Mouse (Mus musculus) forebrain, embryonic 11.5 days (tissue): ENCODE data around the gene Cpz. TPM values are rescaled to one million over a fixed set of nuclear protein-coding genes. Genes with fewer than 3 reads are reported as not detected.
A peak's percentile ranks its signal among the peaks of the same experiment; 100 is the strongest.

Experiments used
- ATAC-seq: fragments of 200-750 bp; cut with Nextera tagmentation; replicated peaks from 2 replicates; pipeline ENCODE4 v1.8.0; 2017; ENCODE audit warnings: moderate TSS enrichment; ENCODE audit not compliant: low FRiP score
- DNase-seq: peaks from one replicate; pipeline ENCODE4 v3.0.0-alpha.2; 2017; ENCODE audit warnings: low spot score
- H3K27ac ChIP-seq: fragments of 300-500 bp; sonication (generic); 2 replicates; pipeline ENCODE4 v1.5.1; 2014; ENCODE audit warnings: low read depth, low read length
- H3K27me3 ChIP-seq: fragments of 300-500 bp; sonication (generic); 2 replicates; pipeline ENCODE4 v1.6.1; 2014; ENCODE audit warnings: mild to moderate bottlenecking, low read length, mixed read lengths; ENCODE audit not compliant: control insufficient read depth, insufficient read depth
- H3K36me3 ChIP-seq: fragments of 300-500 bp; sonication (generic); 2 replicates; pipeline ENCODE4 v1.6.1; 2014; ENCODE audit warnings: mild to moderate bottlenecking, low read length, moderate library complexity, mixed read lengths; ENCODE audit not compliant: control insufficient read depth, insufficient read depth
- H3K4me1 ChIP-seq: fragments of 300-500 bp; sonication (generic); replicated peaks from 2 replicates; pipeline ENCODE4 v1.6.1; 2014; ENCODE audit warnings: low read length, mixed read lengths; ENCODE audit not compliant: control insufficient read depth, insufficient read depth
- H3K4me2 ChIP-seq: fragments of 300-500 bp; sonication (generic); 2 replicates; pipeline ENCODE4 v1.6.1; 2014; ENCODE audit warnings: low read depth, mild to moderate bottlenecking, low read length, moderate library complexity, mixed read lengths; ENCODE audit not compliant: severe bottlenecking
- H3K4me3 ChIP-seq: fragments of 300-500 bp; sonication (generic); 2 replicates; pipeline ENCODE4 v1.5.1; 2014; ENCODE audit warnings: low read depth, low read length
- H3K9ac ChIP-seq: fragments of 300-500 bp; sonication (generic); 2 replicates; pipeline ENCODE4 v1.6.1; 2014; ENCODE audit warnings: low read length
- H3K9me3 ChIP-seq: fragments of 300-500 bp; sonication (generic); 2 replicates; pipeline ENCODE4 v1.6.1; 2016; ENCODE audit warnings: low read length, mixed read lengths; ENCODE audit not compliant: control insufficient read depth
- WGBS: fragments of 180-500 bp; shearing (Covaris S2); extraction: QIAGEN DNeasy Blood & Tissue Kit; methylation state at CpG from one replicate; pipeline ENCODE4 v1.1.7; 2014; 5-methylcytosine and 5-hydroxymethylcytosine counted together
- polyA plus RNA-seq: library from polyadenylated mRNA; unstranded; fragments of >200 nt; fragmentation: Nextera tagmentation; extraction: Ambion mirVana; gene quantifications from 2 replicates; pipeline ENCODE4 v1.2.1, GENCODE M21; 2014

Gene Cpz
- 4.3 and 4.7 TPM in 2 replicates for polyA plus RNA-seq

DNA sequence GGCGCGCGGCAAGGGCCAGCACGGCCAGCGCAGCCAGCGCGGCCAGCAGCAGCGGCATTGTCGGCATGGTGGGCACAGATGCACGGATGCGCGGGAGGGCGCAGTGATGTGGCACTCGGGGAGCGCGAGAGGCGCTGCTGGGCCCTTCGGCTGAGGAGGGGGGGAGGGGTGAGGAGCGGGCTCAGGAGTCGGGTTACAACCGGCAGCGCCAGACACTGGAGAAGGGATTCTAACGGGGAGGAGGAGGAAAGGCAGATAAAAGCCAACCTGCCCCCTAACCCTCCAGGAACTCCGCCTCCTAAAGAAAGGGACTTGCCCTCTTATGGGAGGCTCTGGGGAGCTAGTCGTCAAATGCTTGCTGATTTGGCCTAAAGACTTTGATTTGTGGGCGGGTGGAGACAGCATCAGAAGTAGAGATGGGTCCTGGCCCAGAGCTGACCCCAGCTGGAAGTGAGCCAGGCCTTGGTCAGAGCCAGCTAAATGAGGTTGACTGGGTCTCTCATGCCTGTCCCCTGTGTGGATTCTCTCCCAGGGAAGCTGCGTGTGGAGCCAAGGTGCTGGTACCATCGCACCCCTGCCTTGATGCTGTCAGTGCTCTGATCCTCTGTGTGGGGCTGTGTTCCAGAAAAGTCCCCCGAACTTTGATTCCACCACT lies at the start of gene Cpz:
Cpz (minus strand) TSS at position 230 of the 655 bp plus-strand sequence.
- no peaks in the 10 kb centered on the region for H3K9me3 ChIP-seq
- peaks cover 7% of the 10 kb centered on the region for H3K27me3 ChIP-seq
- WGBS, result 2% methylated on average over 28 of the region's 29 CpGs
- peaks cover 12% of the 10 kb centered on the region; the same call in 1 of the 2 replicates for H3K4me1 ChIP-seq
- H3K4me3 ChIP-seq, result peak within 1 kb of the TSS; percentile 16
- peak; percentile 94 for DNase-seq
- no peaks in the 10 kb centered on the region for H3K36me3 ChIP-seq
- ATAC-seq, result peak; percentile 83
- no peak within 1 kb of the TSS for H3K27ac ChIP-seq
- peak within 1 kb of the TSS; percentile 44 for H3K9ac ChIP-seq
- H3K4me2 ChIP-seq, result peak within 1 kb of the TSS; percentile 49

- Histone ChIP-seq H3K36me3 (no peaks in the 10 kb centered on the region; the same call in 1 of the 2 replicates), H3K9ac (peak within 1 kb of the TSS; percentile 63), H3K9me3 (no peaks in the 10 kb centered on the region), H3K27ac (peak within 1 kb of the TSS; percentile 75), H3K4me3 (peak within 1 kb of the TSS; percentile 64), H3K27me3 (no peaks in the 10 kb centered on the region), H3K4me2 (peak within 1 kb of the TSS; percentile 87), H3K4me1 (peaks cover 6% of the 10 kb centered on the region; the same call in 1 of the 2 replicates)
- DNase-seq (peak; percentile 94), ATAC-seq (peak; percentile 95)
- WGBS, result 4% methylated on average over 56 of the region's 56 CpGs
Measured at GRCm38 (mm10) chr5:35574653-35575599, 49.4 kb upstream of the Cpz start, which contains the start of gene Trmt44. Gene Trmt44 (minus strand): TSS chr5:35575070.

GRCm38 (mm10) chr5:35571546-35571945 lies 46.0 kb upstream of the Cpz start:
- 91% methylated on average over 6 of the region's 6 CpGs for WGBS
- no peaks in the 10 kb centered on the region; the same call in 1 of the 2 replicates for H3K36me3 ChIP-seq

DNA sequence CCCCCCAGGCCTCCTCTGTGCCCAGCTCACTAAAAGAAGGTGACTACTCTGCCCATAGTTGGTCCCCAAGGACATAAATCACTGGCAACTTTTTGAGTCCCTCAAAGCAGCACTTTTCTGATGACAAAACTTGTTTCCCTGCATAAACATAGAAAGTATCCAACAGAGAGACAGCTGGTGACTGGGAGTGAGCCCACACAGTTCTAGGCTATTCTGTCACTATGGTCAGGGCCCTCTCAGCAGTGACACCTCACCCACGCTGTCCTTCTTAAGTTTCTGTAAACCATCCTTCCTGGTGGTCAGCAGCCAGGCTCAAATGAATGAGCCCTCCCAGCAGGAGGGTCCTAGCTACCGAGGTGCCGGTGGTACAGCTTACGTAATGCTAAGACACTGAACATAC lies 41.1 kb upstream of the Cpz start:
- no peaks in the 10 kb centered on the region for H3K9me3 ChIP-seq
- H3K27me3 ChIP-seq, result no peaks in the 10 kb centered on the region
- H3K4me1 ChIP-seq, result no peaks in the 10 kb centered on the region
- DNase-seq, result no peak
- no peak overlapping the region for H3K4me3 ChIP-seq
- no peak for ATAC-seq
- WGBS, result 87% methylated on average over 4 of the region's 4 CpGs
- no peak overlapping the region for H3K9ac ChIP-seq
- no peak overlapping the region for H3K27ac ChIP-seq
- no peak overlapping the region for H3K4me2 ChIP-seq
- peaks cover 7% of the 10 kb centered on the region for H3K36me3 ChIP-seq

More at GRCm38 (mm10) chr5:35571546-35571945, 46.0 kb upstream of the Cpz start:
- H3K9ac ChIP-seq, result no peak overlapping the region
- ATAC-seq (no peak), DNase-seq (no peak)
- H3K4me2 ChIP-seq, result no peak overlapping the region
- H3K4me1 ChIP-seq, result peaks cover 6% of the 10 kb centered on the region; the same call in 1 of the 2 replicates
- H3K9me3 ChIP-seq, result no peaks in the 10 kb centered on the region
- H3K27me3 ChIP-seq, result no peaks in the 10 kb centered on the region
- no peak overlapping the region for H3K4me3 ChIP-seq
- H3K27ac ChIP-seq, result no peak overlapping the region

DNA sequence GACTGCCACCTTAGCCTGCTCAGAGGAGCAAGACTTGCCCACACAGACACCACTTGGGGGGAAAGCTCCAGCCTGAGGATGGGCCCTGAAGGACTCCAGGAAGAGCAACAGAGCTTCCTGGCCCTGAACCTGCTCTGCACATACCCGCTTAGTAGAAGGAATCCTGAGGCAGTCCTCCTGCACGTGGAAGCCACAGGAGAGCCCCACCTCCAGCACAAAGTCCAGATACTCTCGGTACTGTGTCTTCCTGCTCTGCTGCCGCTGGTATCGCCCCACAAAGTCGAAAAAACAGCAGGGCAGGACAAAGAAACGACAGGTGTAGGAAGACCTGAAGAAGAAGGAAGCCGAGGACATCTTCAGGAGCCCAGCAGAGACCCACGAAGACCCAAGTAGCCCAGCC lies 39.7 kb upstream of the Cpz start:
- ATAC-seq (no peak), DNase-seq (no peak)
- 92% methylated on average over 9 of the region's 9 CpGs for WGBS
- H3K4me2 ChIP-seq, result no peak overlapping the region
- no peaks in the 10 kb centered on the region for H3K9me3 ChIP-seq
- H3K9ac ChIP-seq, result no peak overlapping the region
- H3K27me3 ChIP-seq, result no peaks in the 10 kb centered on the region
- peaks cover 7% of the 10 kb centered on the region for H3K36me3 ChIP-seq
- no peak overlapping the region for H3K4me3 ChIP-seq
- no peaks in the 10 kb centered on the region for H3K4me1 ChIP-seq
- H3K27ac ChIP-seq, result no peak overlapping the region

DNA sequence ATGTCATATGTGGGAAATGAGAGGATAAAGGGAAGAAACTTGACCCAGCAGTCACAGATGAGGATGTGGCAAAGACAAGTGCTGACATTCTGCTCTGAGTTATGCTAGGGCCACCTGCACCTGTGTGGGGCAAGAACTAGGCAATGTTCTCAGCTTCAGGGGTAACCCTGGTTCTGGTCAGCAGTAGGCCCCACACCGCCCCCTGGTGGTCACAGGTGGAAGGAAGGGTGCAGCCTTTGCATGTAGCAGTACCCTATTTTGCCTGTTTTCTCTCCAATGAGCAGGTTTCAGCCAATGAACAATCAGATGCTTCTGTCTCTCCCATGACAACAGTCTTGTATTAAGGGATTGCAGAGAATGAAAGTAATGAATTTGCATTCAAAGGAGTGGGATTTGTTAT lies 38.0 kb upstream of the Cpz start:
- Histone ChIP-seq H3K9ac (no peak overlapping the region), H3K4me3 (no peak overlapping the region), H3K27ac (no peak overlapping the region), H3K4me2 (no peak overlapping the region), H3K36me3 (peaks cover 7% of the 10 kb centered on the region), H3K27me3 (no peaks in the 10 kb centered on the region), H3K9me3 (no peaks in the 10 kb centered on the region), H3K4me1 (no peaks in the 10 kb centered on the region)
- peak; percentile 90 for DNase-seq
- WGBS, result 0% methylated on average over 1 of the region's 1 CpGs
- ATAC-seq, result no peak

DNA sequence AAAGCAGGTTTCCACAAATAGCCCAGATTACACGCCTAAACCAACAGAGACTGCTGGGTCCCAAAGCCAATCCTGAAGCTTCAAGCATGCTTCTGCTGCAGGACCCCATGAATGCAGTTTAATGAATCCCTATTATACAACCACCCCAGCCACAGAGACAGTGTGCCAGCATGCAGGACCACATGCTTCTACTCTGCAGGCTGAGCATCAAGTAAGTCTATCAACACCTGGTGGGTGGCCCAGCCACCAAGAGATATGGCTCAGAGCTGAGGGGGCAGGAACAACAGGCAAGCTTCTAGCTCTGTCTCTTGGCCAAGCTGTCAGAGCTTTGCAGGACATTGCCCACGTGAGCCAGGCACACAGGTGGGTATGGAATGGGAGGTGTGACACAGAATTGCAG lies 37.1 kb upstream of the Cpz start:
- H3K9ac ChIP-seq, result no peak overlapping the region
- no peak overlapping the region for H3K4me2 ChIP-seq
- H3K9me3 ChIP-seq, result no peaks in the 10 kb centered on the region
- peaks cover 7% of the 10 kb centered on the region for H3K36me3 ChIP-seq
- H3K27me3 ChIP-seq, result no peaks in the 10 kb centered on the region
- no peak overlapping the region for H3K4me3 ChIP-seq
- H3K4me1 ChIP-seq, result no peaks in the 10 kb centered on the region
- DNase-seq (no peak), ATAC-seq (no peak)
- WGBS, result 83% methylated on average over 2 of the region's 2 CpGs
- no peak overlapping the region for H3K27ac ChIP-seq

DNA sequence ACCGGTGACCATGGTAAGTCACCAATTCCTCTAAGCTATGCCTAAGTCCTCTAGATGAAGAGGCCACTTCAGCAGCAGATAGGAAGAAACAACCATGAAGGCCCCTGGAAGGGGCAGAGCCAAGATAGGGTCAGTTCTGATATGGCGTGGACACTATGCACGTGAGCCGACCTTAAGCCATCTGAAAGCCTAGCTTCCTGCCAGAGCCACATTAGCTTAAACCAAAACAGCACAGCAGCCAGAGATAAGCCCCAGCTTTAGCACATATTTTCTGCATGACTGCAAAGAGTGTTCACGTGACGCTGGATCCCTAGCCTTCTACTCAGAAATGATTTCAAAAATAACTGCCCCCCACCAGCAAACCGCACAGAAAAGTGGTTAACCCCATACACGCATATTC lies 33.9 kb upstream of the Cpz start:
- H3K4me3 ChIP-seq, result no peak overlapping the region
- H3K4me2 ChIP-seq, result no peak overlapping the region
- H3K9me3 ChIP-seq, result no peaks in the 10 kb centered on the region
- peaks cover 10% of the 10 kb centered on the region for H3K36me3 ChIP-seq
- WGBS, result 82% methylated on average over 8 of the region's 8 CpGs
- no peaks in the 10 kb centered on the region for H3K4me1 ChIP-seq
- H3K27ac ChIP-seq, result no peak overlapping the region
- no peak for ATAC-seq
- DNase-seq, result no peak
- no peak overlapping the region for H3K9ac ChIP-seq
- H3K27me3 ChIP-seq, result no peaks in the 10 kb centered on the region
